Mouse (Mus musculus) heart, postnatal 0 days (tissue): ENCODE measurements around the gene Syndig1. TPM values are rescaled to one million over a fixed set of nuclear protein-coding genes. Genes with fewer than 3 reads are reported as not detected.

Experiments
- ATAC-seq: fragments of 200-750 bp; cut with Nextera tagmentation; 2 replicates; pipeline ENCODE4 v1.8.0; 2017; ENCODE audit warnings: low read depth, moderate number of reproducible peaks, moderate library complexity; ENCODE audit not compliant: insufficient read depth
- DNase-seq: peaks from one replicate; pipeline ENCODE4 v3.0.0-alpha.2; 2016; ENCODE audit warnings: low spot score
- H3K27ac ChIP-seq: fragments of 300-500 bp; sonication (generic); 2 replicates; pipeline ENCODE4 v1.5.1; 2014; ENCODE audit warnings: low read depth, mild to moderate bottlenecking
- H3K27me3 ChIP-seq: fragments of 300-500 bp; sonication (generic); 2 replicates; pipeline ENCODE4 v1.6.1; 2014; ENCODE audit warnings: low read length, mixed read lengths; ENCODE audit not compliant: control insufficient read depth, insufficient read depth
- H3K36me3 ChIP-seq: fragments of 300-500 bp; sonication (generic); replicated peaks from 2 replicates; pipeline ENCODE4 v1.6.1; 2014; ENCODE audit warnings: low read length, mixed read lengths; ENCODE audit not compliant: control insufficient read depth, insufficient read depth
- H3K4me1 ChIP-seq: fragments of 300-500 bp; sonication (generic); 2 replicates; pipeline ENCODE4 v1.6.1; 2014; ENCODE audit warnings: antibody characterized with exemption; ENCODE audit not compliant: control insufficient read depth, insufficient read depth
- H3K4me2 ChIP-seq: fragments of 300-500 bp; sonication (generic); 2 replicates; pipeline ENCODE4 v1.6.1; 2014; ENCODE audit warnings: low read depth, mild to moderate bottlenecking, low read length, moderate library complexity
- H3K4me3 ChIP-seq: fragments of 300-500 bp; sonication (generic); 2 replicates; pipeline ENCODE4 v1.5.1; 2014; ENCODE audit warnings: low read depth, low read length
- H3K9ac ChIP-seq: fragments of 300-500 bp; sonication (generic); replicated peaks from 2 replicates; pipeline ENCODE4 v1.6.1; 2014; ENCODE audit warnings: low read depth, low read length, mixed read lengths
- H3K9me3 ChIP-seq: fragments of 300-500 bp; sonication (generic); replicated peaks from 2 replicates; pipeline ENCODE4 v1.6.1; 2016; ENCODE audit warnings: low read length; ENCODE audit not compliant: control insufficient read depth
- CTCF ChIP-seq: IDR thresholded peaks from 2 replicates; pipeline ENCODE4 v1.5.1; 2016; ENCODE audit warnings: antibody characterized with exemption, control low read depth, low read depth
- EP300 ChIP-seq: IDR thresholded peaks from 2 replicates; pipeline ENCODE4 v1.6.1; 2016; ENCODE audit warnings: antibody characterized with exemption, low read depth
- WGBS: fragments of 180-500 bp; shearing (Covaris S2); extraction: QIAGEN DNeasy Blood & Tissue Kit; methylation state at CpG from one replicate; pipeline ENCODE4 v1.1.7; 2014; 5-methylcytosine and 5-hydroxymethylcytosine counted together
- polyA plus RNA-seq: library from polyadenylated mRNA; unstranded; fragments of >200 nt; fragmentation: Nextera tagmentation; extraction: Ambion mirVana; gene quantifications from 2 replicates; pipeline ENCODE4 v1.2.1, GENCODE M21; 2015
- total RNA-seq: library from RNA; depleted of rRNA; stranded (reverse); fragments of >200 nt; gene quantifications from 2 replicates; pipeline ENCODE4 v1.2.3, GENCODE M21; 2014; ENCODE audit warnings: low replicate concordance; rRNA removed

Gene Syndig1
- total and polyA plus RNA-seq, 2 experiments from 2014 or later, result 0.51 to 1.5 TPM

DNA sequence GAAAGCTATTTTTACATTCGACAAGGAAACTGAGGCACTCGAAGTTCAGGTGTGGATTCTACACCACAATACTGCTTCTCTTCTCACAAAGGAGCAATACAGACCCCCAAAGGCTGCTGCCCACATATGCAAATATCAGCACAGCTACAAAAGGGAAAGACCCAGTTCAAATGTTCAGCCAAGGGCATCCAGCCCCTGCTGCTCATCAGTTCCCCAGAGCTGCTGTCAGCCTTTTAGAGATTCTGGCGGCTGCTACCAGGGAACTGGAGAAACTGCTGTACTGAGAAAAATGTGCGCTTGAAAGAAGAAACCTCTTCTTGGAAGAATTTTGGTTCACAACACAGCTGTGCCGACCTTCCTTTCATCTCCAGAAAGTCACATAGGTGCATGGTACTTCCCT lies 187.3 kb downstream of the Syndig1 start:
- no peaks in the 10 kb centered on the region for H3K9me3 ChIP-seq
- no peaks in the 10 kb centered on the region for H3K36me3 ChIP-seq
- no peaks in the 10 kb centered on the region for H3K4me1 ChIP-seq
- ATAC-seq (no peak), DNase-seq (no peak)
- 69% methylated on average over 5 of the region's 5 CpGs for WGBS
- no peaks in the 10 kb centered on the region for H3K27me3 ChIP-seq
- H3K27ac ChIP-seq, result no peak overlapping the region
- H3K9ac ChIP-seq, result no peak overlapping the region
- no peak overlapping the region for H3K4me3 ChIP-seq
- no peak for TF ChIP-seq EP300
- no peak for TF ChIP-seq CTCF
- H3K4me2 ChIP-seq, result no peak overlapping the region

DNA sequence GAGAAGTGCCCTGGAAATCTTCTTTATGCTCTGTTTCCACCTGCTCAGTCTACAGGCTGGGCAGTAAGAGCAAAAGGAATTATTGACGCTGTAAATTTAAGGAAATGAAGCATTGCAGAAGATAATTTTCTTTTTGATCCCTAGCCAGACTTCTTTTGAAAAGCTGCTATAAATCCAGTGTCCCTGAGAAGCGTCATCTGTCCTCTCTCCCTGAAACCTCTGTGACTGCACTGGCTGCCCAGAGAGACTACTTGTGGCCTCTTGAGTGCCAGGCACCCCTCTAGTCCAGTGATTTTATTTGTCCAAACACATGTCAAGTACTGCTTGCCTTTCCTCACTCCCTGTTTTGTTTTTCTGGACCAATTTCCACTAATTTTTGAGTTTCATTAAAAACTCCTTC lies 191.7 kb downstream of the Syndig1 start:
- H3K36me3 ChIP-seq, result no peaks in the 10 kb centered on the region
- no peak overlapping the region for H3K27ac ChIP-seq
- H3K9me3 ChIP-seq, result no peaks in the 10 kb centered on the region
- H3K27me3 ChIP-seq, result no peaks in the 10 kb centered on the region
- H3K9ac ChIP-seq, result no peak overlapping the region
- WGBS, result 45% methylated on average over 2 of the region's 2 CpGs
- ATAC-seq (no peak), DNase-seq (no peak)
- H3K4me2 ChIP-seq, result no peak overlapping the region
- H3K4me3 ChIP-seq, result no peak overlapping the region
- no peaks in the 10 kb centered on the region for H3K4me1 ChIP-seq
- no peak for TF ChIP-seq EP300
- TF ChIP-seq CTCF, result no peak

DNA sequence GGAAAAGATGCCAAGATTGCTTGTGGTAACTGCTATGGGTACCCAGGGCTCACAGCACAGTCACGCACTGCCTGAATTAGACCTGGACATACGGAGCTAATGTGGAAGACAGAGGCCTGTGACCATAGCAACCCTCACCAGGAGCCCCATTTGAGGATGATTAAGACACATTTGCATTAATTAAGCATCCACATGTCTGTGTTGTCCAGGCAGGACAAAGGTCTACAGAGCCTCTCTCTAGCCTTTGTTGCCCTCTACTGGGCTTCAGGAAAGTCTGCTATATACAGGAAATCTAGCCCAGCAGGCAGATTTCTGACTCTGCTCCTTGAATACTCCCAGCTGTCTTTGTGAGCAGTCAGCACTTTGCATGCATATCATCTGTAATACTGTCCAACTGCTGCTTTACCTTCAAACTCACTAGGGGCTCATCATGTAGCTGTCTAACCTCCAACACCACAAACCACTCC lies 194.9 kb downstream of the Syndig1 start:
- TF ChIP-seq CTCF (peak; percentile 52), EP300 (no peak)
- Histone ChIP-seq H3K4me2 (no peak overlapping the region), H3K9ac (no peak overlapping the region), H3K27me3 (no peaks in the 10 kb centered on the region), H3K27ac (no peak overlapping the region), H3K4me3 (no peak overlapping the region), H3K9me3 (no peaks in the 10 kb centered on the region), H3K4me1 (no peaks in the 10 kb centered on the region), H3K36me3 (no peaks in the 10 kb centered on the region)
- DNase-seq, result peak; percentile 15
- 34% methylated on average over 2 of the region's 2 CpGs for WGBS
- ATAC-seq, result no peak

DNA sequence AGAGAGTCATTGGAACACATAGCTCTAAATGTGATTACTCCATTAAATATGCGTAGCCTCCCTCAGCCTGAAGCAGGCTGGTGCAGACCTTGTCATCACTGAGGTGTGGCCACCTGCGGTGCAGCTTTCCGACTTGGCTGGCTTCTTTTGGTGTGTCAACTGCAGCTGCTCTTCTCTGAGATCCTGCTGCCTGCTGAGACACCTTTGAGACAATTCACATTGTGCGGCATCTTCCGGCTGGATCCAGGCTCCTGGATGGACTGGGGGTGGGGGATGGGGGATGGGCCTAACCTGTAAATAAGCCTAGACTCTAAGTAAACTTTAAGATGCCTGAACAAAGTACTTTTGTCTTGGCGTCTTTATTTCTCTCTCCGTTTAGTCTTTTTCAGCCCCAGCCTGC lies 214.5 kb downstream of the Syndig1 start:
- no peak overlapping the region for H3K4me3 ChIP-seq
- peaks cover 10% of the 10 kb centered on the region; the same call in 1 of the 2 replicates for H3K9me3 ChIP-seq
- H3K4me1 ChIP-seq, result no peaks in the 10 kb centered on the region
- no peak overlapping the region for H3K4me2 ChIP-seq
- WGBS, result 77% methylated on average over 7 of the region's 7 CpGs
- no peak overlapping the region for H3K9ac ChIP-seq
- H3K27ac ChIP-seq, result no peak overlapping the region
- ATAC-seq, result no peak
- H3K36me3 ChIP-seq, result no peaks in the 10 kb centered on the region
- TF ChIP-seq CTCF (no peak), EP300 (no peak)
- no peak for DNase-seq
- no peaks in the 10 kb centered on the region for H3K27me3 ChIP-seq

Other genes with a start within 250 kb of the Syndig1 start
- not detected in 2 replicates for gene C530025M09Rik, start 2.0 kb downstream of the Syndig1 start, total RNA-seq
- gene C530025M09Rik, start 2.0 kb downstream of the Syndig1 start, polyA plus RNA-seq, result not detected in 2 replicates